Mouse (Mus musculus): ENCODE measurements around the gene Nlrp6.
"Not testable (repeated sequence)": the region's sequence is repeated elsewhere in the genome, so short reads cannot be mapped to it uniquely, and the experiment has no call there.

The Nlrp6 gene

GRCm38 (mm10) chr7:140920418-140921029 is at the start of gene Nlrp6:
Gene Nlrp6 (plus strand): TSS chr7:140920902.
- DNase-seq (ENCODE audit: low spot score in 2 of 2): no peak

- no peak for DNase-seq (ENCODE audit: low spot score in 2 of 2)
Measured at GRCm38 (mm10) chr7:140874224-140874623, 46.5 kb upstream of the Nlrp6 start.

- DNase-seq (ENCODE audit: low spot score in 2 of 2): no peak
Measured at GRCm38 (mm10) chr7:140877364-140877763, 43.3 kb upstream of the Nlrp6 start.

GRCm38 (mm10) chr7:140879355-140879754 is 41.3 kb upstream of the Nlrp6 start:
- no peak for DNase-seq (ENCODE audit: low spot score in 2 of 2)

GRCm38 (mm10) chr7:140880419-140880818 is 40.3 kb upstream of the Nlrp6 start:
- DNase-seq (ENCODE audit: low spot score in 2 of 2): no peak

- no peak for DNase-seq (ENCODE audit: low spot score in 2 of 2)
Measured at GRCm38 (mm10) chr7:140880865-140881515, 39.7 kb upstream of the Nlrp6 start.

GRCm38 (mm10) chr7:140881696-140882468 is 38.8 kb upstream of the Nlrp6 start, which contains the start of the genes Psmd13 and Sirt3:
Gene Psmd13 (plus strand): TSS chr7:140881968.
Gene Sirt3 (minus strand): TSS chr7:140882309.
- peak; percentile 86 to 91 for DNase-seq (ENCODE audit: low spot score in 2 of 2)

GRCm38 (mm10) chr7:140882469-140882803 is 38.3 kb upstream of the Nlrp6 start:
- DNase-seq (ENCODE audit: low spot score in 2 of 2): no peak

- DNase-seq (ENCODE audit: low spot score in 2 of 2): not testable (repeated sequence)
Measured at GRCm38 (mm10) chr7:140890636-140891035, 30.1 kb upstream of the Nlrp6 start.

GRCm38 (mm10) chr7:140894031-140894430 is 26.7 kb upstream of the Nlrp6 start:
- no peak for DNase-seq (ENCODE audit: low spot score in 2 of 2)

- DNase-seq (ENCODE audit: low spot score in 2 of 2): no peak
Measured at GRCm38 (mm10) chr7:140894611-140895010, 26.1 kb upstream of the Nlrp6 start.

GRCm38 (mm10) chr7:140897863-140898262 is 22.8 kb upstream of the Nlrp6 start:
- DNase-seq (ENCODE audit: low spot score in 2 of 2): no peak

GRCm38 (mm10) chr7:140899121-140899520 is 21.6 kb upstream of the Nlrp6 start:
- no peak for DNase-seq (ENCODE audit: low spot score in 2 of 2)

GRCm38 (mm10) chr7:140900220-140900619 is 20.5 kb upstream of the Nlrp6 start, which contains the start of gene Cox8b:
Gene Cox8b (minus strand): TSS chr7:140900446.
- no peak for DNase-seq (ENCODE audit: low spot score in 2 of 2)

- DNase-seq (ENCODE audit: low spot score in 2 of 2): no peak
Measured at GRCm38 (mm10) chr7:140902036-140902875, 18.4 kb upstream of the Nlrp6 start.

GRCm38 (mm10) chr7:140903212-140903611 is 17.5 kb upstream of the Nlrp6 start:
- DNase-seq (ENCODE audit: low spot score in 2 of 2): peak; percentile 53 to 79

GRCm38 (mm10) chr7:140905642-140906081 is 15.0 kb upstream of the Nlrp6 start:
- no peak for DNase-seq (ENCODE audit: low spot score in 2 of 2)

GRCm38 (mm10) chr7:140907131-140907530 is 13.6 kb upstream of the Nlrp6 start:
- no peak for DNase-seq (ENCODE audit: low spot score in 2 of 2)

- DNase-seq (ENCODE audit: low spot score in 2 of 2): no peak
Measured at GRCm38 (mm10) chr7:140907697-140908096, 13.0 kb upstream of the Nlrp6 start.

- DNase-seq (ENCODE audit: low spot score in 2 of 2): no peak
Measured at GRCm38 (mm10) chr7:140908181-140908580, 12.5 kb upstream of the Nlrp6 start.

GRCm38 (mm10) chr7:140908634-140909107 is 12.0 kb upstream of the Nlrp6 start:
- peak; percentile 63 to 78 for DNase-seq (ENCODE audit: low spot score in 2 of 2)

Data from thymus, postnatal 10 days (tissue).